Mouse (Mus musculus) heart, embryonic 15.5 days (tissue): Measurements from ENCODE around the gene 4933406M09Rik. TPM values are rescaled to one million over a fixed set of nuclear protein-coding genes. Genes with fewer than 3 reads are reported as not detected.

Experiments used
- ATAC-seq: fragments of 200-750 bp; cut with Nextera tagmentation; replicated peaks from 2 replicates; pipeline ENCODE4 v1.8.0; 2017; ENCODE audit warnings: low read depth, moderate TSS enrichment; ENCODE audit not compliant: insufficient number of reproducible peaks, insufficient read depth, low FRiP score
- H3K27ac ChIP-seq: fragments of 300-500 bp; sonication (generic); 2 replicates; pipeline ENCODE4 v1.5.1; 2015; ENCODE audit warnings: mild to moderate bottlenecking, inconsistent platforms
- H3K27me3 ChIP-seq: fragments of 300-500 bp; sonication (generic); 2 replicates; pipeline ENCODE4 v1.6.1; 2015; ENCODE audit warnings: inconsistent platforms
- H3K36me3 ChIP-seq: fragments of 300-500 bp; sonication (generic); 2 replicates; pipeline ENCODE4 v1.6.1; 2015; ENCODE audit warnings: mild to moderate bottlenecking, inconsistent platforms
- H3K4me1 ChIP-seq: fragments of 300-500 bp; sonication (generic); replicated peaks from 2 replicates; pipeline ENCODE4 v1.6.1; 2015; ENCODE audit warnings: inconsistent platforms
- H3K4me2 ChIP-seq: fragments of 300-500 bp; sonication (generic); 2 replicates; pipeline ENCODE4 v1.6.1; 2015; ENCODE audit warnings: inconsistent platforms, mild to moderate bottlenecking, moderate library complexity
- H3K4me3 ChIP-seq: fragments of 300-500 bp; sonication (generic); 2 replicates; pipeline ENCODE4 v1.5.1; 2015; ENCODE audit warnings: mild to moderate bottlenecking, inconsistent platforms
- H3K9ac ChIP-seq: fragments of 300-500 bp; sonication (generic); 2 replicates; pipeline ENCODE4 v1.6.1; 2015; ENCODE audit warnings: mild to moderate bottlenecking, inconsistent platforms
- H3K9me3 ChIP-seq: fragments of 300-500 bp; sonication (generic); replicated peaks from 2 replicates; pipeline ENCODE4 v1.6.1; 2016; ENCODE audit warnings: inconsistent platforms
- WGBS: fragments of 180-500 bp; shearing (Covaris S2); methylation state at CpG from one replicate; pipeline ENCODE4 v1.1.7; 2015; ENCODE audit warnings: mixed read lengths; 5-methylcytosine and 5-hydroxymethylcytosine counted together
- polyA plus RNA-seq: library from polyadenylated mRNA; unstranded; fragments of >200 nt; fragmentation: Nextera tagmentation; extraction: Ambion mirVana; gene quantifications from 2 replicates; pipeline ENCODE4 v1.2.1, GENCODE M21; 2015

Gene 4933406M09Rik
- polyA plus RNA-seq, 1 experiment from 2014 or later: not detected

GRCm38 (mm10) chr1:134347791-134348190 lies 37.9 kb upstream of the 4933406M09Rik start:
- 80% methylated on average over 9 of the region's 9 CpGs for WGBS
- H3K4me2 ChIP-seq: no peak overlapping the region
- no peaks in the 10 kb centered on the region for H3K27me3 ChIP-seq
- H3K9ac ChIP-seq: no peak overlapping the region
- peaks cover 49% of the 10 kb centered on the region for H3K36me3 ChIP-seq
- H3K27ac ChIP-seq: no peak overlapping the region
- peaks cover 32% of the 10 kb centered on the region for H3K4me1 ChIP-seq
- no peak overlapping the region for H3K4me3 ChIP-seq
- H3K9me3 ChIP-seq: no peaks in the 10 kb centered on the region
- ATAC-seq: no peak

GRCm38 (mm10) chr1:134353326-134353725 lies 32.4 kb upstream of the 4933406M09Rik start:
- no peak overlapping the region for H3K4me3 ChIP-seq
- no peak overlapping the region for H3K4me2 ChIP-seq
- H3K9ac ChIP-seq: no peak overlapping the region
- H3K4me1 ChIP-seq: no peaks in the 10 kb centered on the region
- H3K27ac ChIP-seq: no peak overlapping the region
- ATAC-seq: no peak
- no peaks in the 10 kb centered on the region for H3K27me3 ChIP-seq
- WGBS: 96% methylated on average over 2 of the region's 2 CpGs
- no peaks in the 10 kb centered on the region for H3K9me3 ChIP-seq
- peaks cover 88% of the 10 kb centered on the region for H3K36me3 ChIP-seq

GRCm38 (mm10) chr1:134357461-134357860 lies 28.3 kb upstream of the 4933406M09Rik start:
- H3K27me3 ChIP-seq: no peaks in the 10 kb centered on the region
- H3K4me2 ChIP-seq: no peak overlapping the region
- peaks cover 65% of the 10 kb centered on the region for H3K36me3 ChIP-seq
- H3K9me3 ChIP-seq: no peaks in the 10 kb centered on the region
- ATAC-seq: no peak
- H3K9ac ChIP-seq: no peak overlapping the region
- H3K4me1 ChIP-seq: peaks cover 15% of the 10 kb centered on the region
- WGBS: 84% methylated on average over 4 of the region's 4 CpGs
- no peak overlapping the region for H3K27ac ChIP-seq
- H3K4me3 ChIP-seq: no peak overlapping the region

- H3K4me3 ChIP-seq: peak overlapping the region; percentile 93
- H3K4me1 ChIP-seq: peaks cover 16% of the 10 kb centered on the region
- peak overlapping the region; percentile 77 for H3K4me2 ChIP-seq
- H3K36me3 ChIP-seq: peaks cover 33% of the 10 kb centered on the region
- ATAC-seq: no peak
- H3K9me3 ChIP-seq: no peaks in the 10 kb centered on the region
- peak overlapping the region; percentile 94; the same call in 1 of the 2 replicates for H3K9ac ChIP-seq
- H3K27me3 ChIP-seq: no peaks in the 10 kb centered on the region
- 68% methylated on average over 7 of the region's 7 CpGs for WGBS
- no peak overlapping the region for H3K27ac ChIP-seq
Observed at GRCm38 (mm10) chr1:134360656-134361055, 25.1 kb upstream of the 4933406M09Rik start.

- Histone ChIP-seq H3K36me3 (peaks cover 27% of the 10 kb centered on the region), H3K4me3 (peak overlapping the region; percentile 93), H3K4me1 (peaks cover 16% of the 10 kb centered on the region), H3K9ac (peak overlapping the region; percentile 94), H3K4me2 (peak overlapping the region; percentile 77), H3K9me3 (no peaks in the 10 kb centered on the region), H3K27ac (peak overlapping the region; percentile 89), H3K27me3 (no peaks in the 10 kb centered on the region)
- ATAC-seq: peak; percentile 86
- under 1% methylated on average over 44 of the region's 44 CpGs for WGBS
Observed at GRCm38 (mm10) chr1:134361195-134361856, 24.4 kb upstream of the 4933406M09Rik start.

- peak within 1 kb of the TSS; percentile 89 for H3K27ac ChIP-seq
- H3K4me3 ChIP-seq: peak within 1 kb of the TSS; percentile 93
- no peaks in the 10 kb centered on the region for H3K9me3 ChIP-seq
- ATAC-seq: peak; percentile 98
- H3K9ac ChIP-seq: peak within 1 kb of the TSS; percentile 94
- 0% methylated on average over 38 of the region's 38 CpGs for WGBS
- H3K36me3 ChIP-seq: peaks cover 22% of the 10 kb centered on the region
- peak within 1 kb of the TSS; percentile 77 for H3K4me2 ChIP-seq
- H3K27me3 ChIP-seq: no peaks in the 10 kb centered on the region
- peaks cover 16% of the 10 kb centered on the region for H3K4me1 ChIP-seq
Observed at GRCm38 (mm10) chr1:134361857-134362212, 23.9 kb upstream of the 4933406M09Rik start, which contains the start of gene Tmem183a. TSS of gene Tmem183a (minus strand) at chr1:134361979.

- Histone ChIP-seq H3K4me3 (no peak overlapping the region), H3K27me3 (no peaks in the 10 kb centered on the region), H3K4me2 (no peak overlapping the region), H3K36me3 (peaks cover 11% of the 10 kb centered on the region; the same call in 1 of the 2 replicates), H3K4me1 (peaks cover 16% of the 10 kb centered on the region), H3K9me3 (no peaks in the 10 kb centered on the region), H3K9ac (no peak overlapping the region), H3K27ac (no peak overlapping the region)
- ATAC-seq: no peak
- WGBS: 77% methylated on average over 4 of the region's 4 CpGs
Observed at GRCm38 (mm10) chr1:134363194-134363593, 22.5 kb upstream of the 4933406M09Rik start.

- Histone ChIP-seq H3K4me3 (no peak overlapping the region), H3K36me3 (no peaks in the 10 kb centered on the region), H3K27me3 (peaks cover 3% of the 10 kb centered on the region; the same call in 1 of the 2 replicates), H3K9me3 (no peaks in the 10 kb centered on the region), H3K4me2 (no peak overlapping the region), H3K9ac (no peak overlapping the region), H3K27ac (no peak overlapping the region), H3K4me1 (peaks cover 12% of the 10 kb centered on the region)
- no peak for ATAC-seq
- 57% methylated on average over 5 of the region's 5 CpGs for WGBS
Observed at GRCm38 (mm10) chr1:134365491-134365890, 20.2 kb upstream of the 4933406M09Rik start.

GRCm38 (mm10) chr1:134368777-134369337 lies 16.9 kb upstream of the 4933406M09Rik start:
- Histone ChIP-seq H3K36me3 (no peaks in the 10 kb centered on the region), H3K27ac (no peak overlapping the region), H3K9me3 (no peaks in the 10 kb centered on the region), H3K9ac (no peak overlapping the region), H3K4me1 (no peaks in the 10 kb centered on the region), H3K4me2 (no peak overlapping the region), H3K4me3 (no peak overlapping the region), H3K27me3 (peaks cover 3% of the 10 kb centered on the region; the same call in 1 of the 2 replicates)
- WGBS: 45% methylated on average over 9 of the region's 9 CpGs
- ATAC-seq: no peak

GRCm38 (mm10) chr1:134374124-134374523 lies 11.6 kb upstream of the 4933406M09Rik start:
- H3K4me2 ChIP-seq: no peak overlapping the region
- 65% methylated on average over 2 of the region's 2 CpGs for WGBS
- no peaks in the 10 kb centered on the region for H3K36me3 ChIP-seq
- no peak overlapping the region for H3K27ac ChIP-seq
- no peak overlapping the region for H3K4me3 ChIP-seq
- no peaks in the 10 kb centered on the region for H3K4me1 ChIP-seq
- H3K9me3 ChIP-seq: no peaks in the 10 kb centered on the region
- ATAC-seq: no peak
- no peak overlapping the region for H3K9ac ChIP-seq
- no peaks in the 10 kb centered on the region; the same call in 1 of the 2 replicates for H3K27me3 ChIP-seq

GRCm38 (mm10) chr1:134381051-134381450 lies 4.7 kb upstream of the 4933406M09Rik start:
- H3K9me3 ChIP-seq: no peaks in the 10 kb centered on the region
- H3K36me3 ChIP-seq: no peaks in the 10 kb centered on the region
- H3K9ac ChIP-seq: no peak overlapping the region
- WGBS: 78% methylated on average over 2 of the region's 2 CpGs
- no peak overlapping the region for H3K4me3 ChIP-seq
- no peak overlapping the region for H3K27ac ChIP-seq
- H3K4me2 ChIP-seq: peak overlapping the region; percentile 65; the same call in 1 of the 2 replicates
- ATAC-seq: no peak
- no peaks in the 10 kb centered on the region; the same call in 1 of the 2 replicates for H3K27me3 ChIP-seq
- H3K4me1 ChIP-seq: peaks cover 9% of the 10 kb centered on the region; the same call in 1 of the 2 replicates
